ENCODE assay signal across 8 mouse cellular contexts in the genomic region with DNA sequence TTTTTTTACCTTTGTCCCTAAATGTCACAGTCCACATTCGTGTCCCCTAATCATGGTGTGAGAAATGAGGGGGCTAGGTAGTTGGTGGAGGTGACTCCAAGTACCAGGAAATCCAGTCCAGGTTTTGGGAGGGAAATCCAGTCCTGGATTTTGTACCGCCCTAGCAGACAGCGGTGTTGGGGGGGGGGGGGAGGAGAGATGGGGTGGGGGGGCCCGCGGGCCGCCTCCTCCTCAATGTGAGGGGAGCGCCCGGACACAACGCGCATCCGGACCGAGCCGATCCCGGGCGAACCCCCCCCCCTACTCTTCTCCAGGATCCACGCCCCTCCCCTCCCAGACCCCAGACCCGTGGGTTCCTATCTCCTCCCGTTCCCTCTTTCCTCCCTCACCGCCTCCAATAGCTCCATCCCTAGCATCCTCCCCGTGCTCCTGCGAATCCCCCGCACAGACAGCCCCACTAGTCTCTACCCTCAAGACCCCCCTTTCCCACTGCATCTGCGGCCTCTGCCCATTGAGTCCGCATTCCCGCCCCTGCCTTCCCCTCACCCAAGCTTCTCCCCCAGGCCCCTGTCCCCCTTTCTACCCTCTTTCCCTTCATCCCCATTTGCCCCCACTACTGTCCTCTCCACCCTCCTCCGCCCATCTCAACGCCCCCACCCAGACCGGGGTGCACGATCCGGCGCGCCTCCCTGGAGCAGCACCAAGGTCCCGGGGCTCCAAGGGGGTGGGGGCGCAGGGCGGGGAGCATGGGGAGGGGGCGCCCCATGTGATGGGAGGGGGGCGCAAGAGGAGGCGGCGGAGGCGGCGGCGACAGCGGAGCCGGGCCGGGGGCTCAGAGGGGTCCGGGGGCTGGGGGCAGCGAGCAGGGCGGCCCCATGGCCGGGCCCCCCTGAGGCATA. TPM values are rescaled to one million over a fixed set of nuclear protein-coding genes. Genes with fewer than 3 reads are reported as not detected.
A peak's percentile ranks its signal among the peaks of the same experiment; 100 is the strongest.
DNase-seq lines count a peak whose midpoint lies in the region; ATAC-seq and TF ChIP-seq lines count a peak whose summit lies in the region.

No protein-coding gene starts in this region.

- peak overlapping the region; percentile 55 to 67 for H3K4me3 ChIP-seq in ES-E14 (ENCODE audit: insufficient read depth in 1 of 2, low read depth in 1 of 2, low read length in 2 of 2, poor library complexity in 1 of 2, severe bottlenecking in 1 of 2)
- H3K4me3 ChIP-seq in forebrain, embryonic 10.5 days: peak overlapping the region; percentile 68
- peak overlapping the region; percentile 48 for H3K4me3 ChIP-seq in intestine, embryonic 15.5 days (replicated peaks)
- peak overlapping the region; percentile 73 for H3K4me3 ChIP-seq in midbrain, embryonic 10.5 days
- peak overlapping the region; percentile 49 for H3K4me3 ChIP-seq in stomach, postnatal 0 days (ENCODE audit: low read depth, low read length)

- peak overlapping the region; percentile 58; the same call in 1 of the 2 replicates for H3K9ac ChIP-seq in ES-E14 (ENCODE audit: insufficient read depth, low read depth, low read length, poor library complexity, severe bottlenecking)
- H3K9ac ChIP-seq in intestine, embryonic 15.5 days: peak overlapping the region; percentile 41
- peak overlapping the region; percentile 38 for H3K9ac ChIP-seq in stomach, postnatal 0 days (ENCODE audit: low read length)

- H3K27me3 ChIP-seq in forebrain, embryonic 10.5 days (ENCODE audit: poor library complexity, severe bottlenecking): peaks cover 89% of the 10 kb centered on the region
- H3K27me3 ChIP-seq in intestine, embryonic 15.5 days (replicated peaks): peaks cover 75% of the 10 kb centered on the region
- peaks cover 90% of the 10 kb centered on the region for H3K27me3 ChIP-seq in midbrain, embryonic 10.5 days (ENCODE audit: low read depth, poor library complexity, severe bottlenecking)
- H3K27me3 ChIP-seq in stomach, postnatal 0 days (ENCODE audit: control insufficient read depth, insufficient read depth, low read length): peaks cover 5% of the 10 kb centered on the region

- in situ Hi-C loops in ES-E14 (cut with MboI; ENCODE audit: low sequenced_read_pairs in 2 of 2, unreplicated experiment in 2 of 2): no loop called here

- ATAC-seq in intestine, embryonic 15.5 days: peak; percentile 34; the same call in 1 of the 2 replicates
- no peak for ATAC-seq in stomach, postnatal 0 days (ENCODE audit: low FRiP score, low TSS enrichment)
- ATAC-seq in activated CD4-positive, CD25-positive, alpha-beta regulatory T cell, adult 4 months: no peak

- no peaks in the 10 kb centered on the region for H3K9me3 ChIP-seq in ES-E14 (ENCODE audit: control insufficient read depth, insufficient read depth, low read depth, low read length)
- H3K9me3 ChIP-seq in forebrain, embryonic 10.5 days: 0 out of 2 replicates have a peak, but pooled peaks cover 3% of the 10 kb centered on the region
- H3K9me3 ChIP-seq in intestine, embryonic 15.5 days: no peaks in the 10 kb centered on the region
- H3K9me3 ChIP-seq in midbrain, embryonic 10.5 days (replicated peaks): no peaks in the 10 kb centered on the region; the same call in 1 of the 2 replicates
- no peaks in the 10 kb centered on the region for H3K9me3 ChIP-seq in stomach, postnatal 0 days (ENCODE audit: control insufficient read depth, low read length)

- H3K4me2 ChIP-seq in intestine, embryonic 15.5 days (replicated peaks): peak overlapping the region; percentile 92
- peak overlapping the region; percentile 70 for H3K4me2 ChIP-seq in stomach, postnatal 0 days (replicated peaks; ENCODE audit: low read depth)

- DNase-seq in gastrocnemius, postnatal 10 days: peak; percentile 28
- no peak for DNase-seq in gastrocnemius, adult 18-20 months (ENCODE audit: low spot score)
- DNase-seq in ES-E14 (ENCODE audit: low read depth, low spot score): no peak
- DNase-seq in forebrain, embryonic 10.5 days (ENCODE audit: extremely low spot score, low spot score): peak; percentile 68
- DNase-seq in midbrain, embryonic 10.5 days (ENCODE audit: low spot score): peak; percentile 75
- no peak for DNase-seq in stomach, postnatal 0 days (ENCODE audit: low spot score)

- TF ChIP-seq EP300 in stomach, postnatal 0 days (optimal IDR thresholded peaks at IDR 0.05): no peak

- no peak overlapping the region for H3K27ac ChIP-seq in ES-E14 (ENCODE audit: insufficient read depth, low read depth, low read length, poor library complexity, severe bottlenecking)
- H3K27ac ChIP-seq in forebrain, embryonic 10.5 days: peak overlapping the region; percentile 76
- H3K27ac ChIP-seq in intestine, embryonic 15.5 days: no peak overlapping the region
- H3K27ac ChIP-seq in midbrain, embryonic 10.5 days (replicated peaks): peak overlapping the region; percentile 83
- H3K27ac ChIP-seq in stomach, postnatal 0 days (replicated peaks): no peak overlapping the region

- peaks cover 0 to 12% of the 10 kb centered on the region in 2 experiments; a peak in 1 of 4 replicates for H3K4me1 ChIP-seq in ES-E14 (ENCODE audit: control insufficient read depth in 2 of 2, insufficient read depth in 2 of 2, low read length in 2 of 2, poor library complexity in 1 of 2)
- H3K4me1 ChIP-seq in forebrain, embryonic 10.5 days: peaks cover 59% of the 10 kb centered on the region
- peaks cover 34% of the 10 kb centered on the region for H3K4me1 ChIP-seq in intestine, embryonic 15.5 days (replicated peaks)
- H3K4me1 ChIP-seq in midbrain, embryonic 10.5 days: peaks cover 73% of the 10 kb centered on the region
- H3K4me1 ChIP-seq in stomach, postnatal 0 days (replicated peaks; ENCODE audit: control insufficient read depth, insufficient read depth): no peaks in the 10 kb centered on the region; the same call in 1 of the 2 replicates

- TF ChIP-seq CTCF in stomach, postnatal 0 days (IDR thresholded peaks at IDR 0.05; ENCODE audit: low read depth): no peak

- H3K36me3 ChIP-seq in ES-E14 (ENCODE audit: control insufficient read depth, insufficient read depth, low read length, poor library complexity, severe bottlenecking): no peaks in the 10 kb centered on the region
- no peaks in the 10 kb centered on the region for H3K36me3 ChIP-seq in forebrain, embryonic 10.5 days (replicated peaks)
- no peaks in the 10 kb centered on the region for H3K36me3 ChIP-seq in intestine, embryonic 15.5 days
- H3K36me3 ChIP-seq in midbrain, embryonic 10.5 days: no peaks in the 10 kb centered on the region
- H3K36me3 ChIP-seq in stomach, postnatal 0 days (ENCODE audit: control insufficient read depth, insufficient read depth, low read length): no peaks in the 10 kb centered on the region

- 2% methylated on average over 48 of the region's 49 CpGs for WGBS in forebrain, embryonic 10.5 days
- WGBS in intestine, embryonic 15.5 days: 3% methylated on average over 39 of the region's 49 CpGs
- under 1% methylated on average over 46 of the region's 49 CpGs for WGBS in midbrain, embryonic 10.5 days
- WGBS in stomach, postnatal 0 days: 2% methylated on average over 19 of the region's 49 CpGs

RNA-seq across cellular contexts. Expression of gene Agap2, which starts 3.8 kb away (rescaled TPM):
- total RNA-seq in gastrocnemius, postnatal 10 days (2021): 1 to 10 TPM; 2.7 to 3.4 TPM
- 1 to 10 TPM; 1.3 to 1.7 TPM for total RNA-seq in gastrocnemius, adult 18-20 months (2021)
- total RNA-seq in ES-E14 (2012; rRNA removed): 1.4 and 2.0 TPM in 2 replicates
- 0.10 and 0.23 TPM in 2 replicates for polyA plus RNA-seq in forebrain, embryonic 10.5 days (2016; fragmentation: Nextera tagmentation; extraction: Ambion mirVana)
- 0.16 and 0.43 TPM in 2 replicates for polyA plus RNA-seq in intestine, embryonic 15.5 days (2015; fragmentation: Nextera tagmentation; extraction: Ambion mirVana)
- 0.10 and 0.19 TPM in 2 replicates for polyA plus RNA-seq in midbrain, embryonic 10.5 days (2016; fragmentation: Nextera tagmentation; extraction: Ambion mirVana)
- 0.04 and 0.08 TPM in 2 replicates for polyA plus RNA-seq in stomach, postnatal 0 days (2015; fragmentation: Nextera tagmentation; extraction: Ambion mirVana)
- polyA plus RNA-seq in activated CD4-positive, CD25-positive, alpha-beta regulatory T cell, adult 4 months (2017; shearing (Covaris generic)): 10 to 100 TPM; 20.4 to 29.9 TPM

RNA-seq across cellular contexts. Expression of gene Tspan31, which starts 8.9 kb away (rescaled TPM):
- total RNA-seq in gastrocnemius, postnatal 10 days (2021): 10 to 100 TPM; 29.7 to 32.0 TPM
- 10 to 100 TPM; 22.4 to 23.4 TPM for total RNA-seq in gastrocnemius, adult 18-20 months (2021)
- total RNA-seq in ES-E14 (2012; rRNA removed): 121 and 154 TPM in 2 replicates
- polyA plus RNA-seq in forebrain, embryonic 10.5 days (2016; fragmentation: Nextera tagmentation; extraction: Ambion mirVana): 188 and 190 TPM in 2 replicates
- 167 and 181 TPM in 2 replicates for polyA plus RNA-seq in intestine, embryonic 15.5 days (2015; fragmentation: Nextera tagmentation; extraction: Ambion mirVana)
- 197 and 208 TPM in 2 replicates for polyA plus RNA-seq in midbrain, embryonic 10.5 days (2016; fragmentation: Nextera tagmentation; extraction: Ambion mirVana)
- 82.8 and 87.7 TPM in 2 replicates for polyA plus RNA-seq in stomach, postnatal 0 days (2015; fragmentation: Nextera tagmentation; extraction: Ambion mirVana)
- polyA plus RNA-seq in activated CD4-positive, CD25-positive, alpha-beta regulatory T cell, adult 4 months (2017; shearing (Covaris generic)): 100 to 1,000 TPM in 1 of 2 experiments, 10 to 100 TPM in 1; 99.2 to 103 TPM

RNA-seq across cellular contexts. Expression of gene Cdk4, which starts 15.6 kb away (rescaled TPM):
- 100 to 1,000 TPM; 122 to 147 TPM for total RNA-seq in gastrocnemius, postnatal 10 days (2021)
- total RNA-seq in gastrocnemius, adult 18-20 months (2021): 10 to 100 TPM; 42.2 to 45.6 TPM
- total RNA-seq in ES-E14 (2012; rRNA removed): 502 and 522 TPM in 2 replicates
- polyA plus RNA-seq in forebrain, embryonic 10.5 days (2016; fragmentation: Nextera tagmentation; extraction: Ambion mirVana): 3,005 and 3,066 TPM in 2 replicates
- polyA plus RNA-seq in intestine, embryonic 15.5 days (2015; fragmentation: Nextera tagmentation; extraction: Ambion mirVana): 1,579 and 1,616 TPM in 2 replicates
- 2,811 and 2,916 TPM in 2 replicates for polyA plus RNA-seq in midbrain, embryonic 10.5 days (2016; fragmentation: Nextera tagmentation; extraction: Ambion mirVana)
- polyA plus RNA-seq in stomach, postnatal 0 days (2015; fragmentation: Nextera tagmentation; extraction: Ambion mirVana): 469 and 472 TPM in 2 replicates
- 100 to 1,000 TPM; 304 to 317 TPM for polyA plus RNA-seq in activated CD4-positive, CD25-positive, alpha-beta regulatory T cell, adult 4 months (2017; shearing (Covaris generic))

RNA-seq across cellular contexts. Expression of gene March9, which starts 18.9 kb away (rescaled TPM):
- total RNA-seq in gastrocnemius, postnatal 10 days (2021): 1 to 10 TPM; 1.1 to 2.0 TPM
- total RNA-seq in gastrocnemius, adult 18-20 months (2021): 1 to 10 TPM in 1 of 2 experiments, under 1 TPM in 1; 0.39 to 1.0 TPM
- total RNA-seq in ES-E14 (2012; rRNA removed): 4.6 and 8.3 TPM in 2 replicates
- polyA plus RNA-seq in forebrain, embryonic 10.5 days (2016; fragmentation: Nextera tagmentation; extraction: Ambion mirVana): 1.1 and 1.2 TPM in 2 replicates
- polyA plus RNA-seq in intestine, embryonic 15.5 days (2015; fragmentation: Nextera tagmentation; extraction: Ambion mirVana): 0.74 and 0.91 TPM in 2 replicates
- 1.3 and 1.7 TPM in 2 replicates for polyA plus RNA-seq in midbrain, embryonic 10.5 days (2016; fragmentation: Nextera tagmentation; extraction: Ambion mirVana)
- 0.75 and 0.81 TPM in 2 replicates for polyA plus RNA-seq in stomach, postnatal 0 days (2015; fragmentation: Nextera tagmentation; extraction: Ambion mirVana)
- 1 to 10 TPM in 1 of 2 experiments, under 1 TPM in 1; 0.65 to 1.0 TPM for polyA plus RNA-seq in activated CD4-positive, CD25-positive, alpha-beta regulatory T cell, adult 4 months (2017; shearing (Covaris generic))

RNA-seq across cellular contexts. Expression of gene Cyp27b1, which starts 30.9 kb away (rescaled TPM):
- under 1 TPM; 0.45 to 0.49 TPM for total RNA-seq in gastrocnemius, postnatal 10 days (2021)
- total RNA-seq in gastrocnemius, adult 18-20 months (2021): under 1 TPM in 1 of 2 experiments, not detected in 1; 0.19 TPM
- total RNA-seq in ES-E14 (2012; rRNA removed): 0.40 and 0.74 TPM in 2 replicates
- polyA plus RNA-seq in forebrain, embryonic 10.5 days (2016; fragmentation: Nextera tagmentation; extraction: Ambion mirVana): 0.11 and 0.16 TPM in 2 replicates
- polyA plus RNA-seq in intestine, embryonic 15.5 days (2015; fragmentation: Nextera tagmentation; extraction: Ambion mirVana): 0.05 and 0.11 TPM in 2 replicates
- 0.07 and 0.22 TPM in 2 replicates for polyA plus RNA-seq in midbrain, embryonic 10.5 days (2016; fragmentation: Nextera tagmentation; extraction: Ambion mirVana)
- 0.13 TPM in 1 of 2 replicates, not detected in the other for polyA plus RNA-seq in stomach, postnatal 0 days (2015; fragmentation: Nextera tagmentation; extraction: Ambion mirVana)
- not detected for polyA plus RNA-seq in activated CD4-positive, CD25-positive, alpha-beta regulatory T cell, adult 4 months (2017; shearing (Covaris generic))

Comparison
In these comparisons a context has a peak if more than half of its experiments do, and no peak if none do; other contexts are left out.
1. DNase-seq: peak in gastrocnemius, postnatal 10 days (single experiment), forebrain, embryonic 10.5 days (single experiment) and midbrain, embryonic 10.5 days (single experiment); none in gastrocnemius, adult 18-20 months (single experiment), ES-E14 (single experiment) and stomach, postnatal 0 days (single experiment).
2. H3K27ac ChIP-seq: peak in forebrain, embryonic 10.5 days (single experiment) and midbrain, embryonic 10.5 days (single experiment); none in ES-E14 (single experiment), intestine, embryonic 15.5 days (single experiment) and stomach, postnatal 0 days (single experiment).
3. RNA of gene Agap2, which starts 3.8 kb away (polyA plus RNA-seq): 20.4 to 29.9 TPM in activated CD4-positive, CD25-positive, alpha-beta regulatory T cell, adult 4 months; 0.16 to 0.43 TPM in intestine, embryonic 15.5 days, 0.10 to 0.23 TPM in forebrain, embryonic 10.5 days, 0.10 to 0.19 TPM in midbrain, embryonic 10.5 days and 0.04 to 0.08 TPM in stomach, postnatal 0 days; every median in the first group is over 10 times any median in the second.
4. Peak in every context shown above with its lines, with median percentiles within 50 percentile points of each other: H3K4me3 ChIP-seq and H3K9ac ChIP-seq.